ENCODE assay signal across 8 mouse cellular contexts in genomic region chr7:29232247-29233013, GRCm38 (mm10). TPM values are rescaled to one million over a fixed set of nuclear protein-coding genes. Genes with fewer than 3 reads are reported as not detected.
DNase-seq lines count a peak whose midpoint lies in the region; ATAC-seq and TF ChIP-seq lines count a peak whose summit lies in the region.

Gene Kcnk6, minus strand, starts transcription at chr7:29232515.

- H3K36me3 ChIP-seq in intestine, embryonic 14.5 days (ENCODE audit: control insufficient read depth, insufficient read depth, low read length): no peaks in the 10 kb centered on the region

- WGBS in intestine, embryonic 14.5 days: 1% methylated on average over 62 of the region's 62 CpGs
- WGBS in lung, adult 2 months: 1% methylated on average over 62 of the region's 62 CpGs
- WGBS in olfactory bulb, adult 2 months: 2% methylated on average over 62 of the region's 62 CpGs

- no peak for TF ChIP-seq CTCF in left cerebral cortex, adult 2 months (IDR thresholded peaks at IDR 0.05)
- TF ChIP-seq CTCF in lung, adult 2 months (IDR thresholded peaks at IDR 0.05; ENCODE audit: insufficient read depth, low read length): no peak
- no peak for TF ChIP-seq CTCF in olfactory bulb, adult 2 months (IDR thresholded peaks at IDR 0.05; ENCODE audit: insufficient read depth, low read depth, low read length)

- peak; percentile 65 for ATAC-seq in intestine, embryonic 14.5 days (replicated peaks; ENCODE audit: low FRiP score, low TSS enrichment, low read depth)

- H3K9ac ChIP-seq in intestine, embryonic 14.5 days (ENCODE audit: low read length): peak within 1 kb of the TSS; percentile 65

- no peaks in the 10 kb centered on the region for H3K4me1 ChIP-seq in intestine, embryonic 14.5 days (replicated peaks; ENCODE audit: control insufficient read depth, insufficient read depth, low read length)
- H3K4me1 ChIP-seq in lung, adult 2 months (ENCODE audit: control insufficient read depth, insufficient read depth, low read length): peaks cover 9% of the 10 kb centered on the region
- peaks cover 8% of the 10 kb centered on the region; the same call in 1 of the 2 replicates for H3K4me1 ChIP-seq in olfactory bulb, adult 2 months (ENCODE audit: control insufficient read depth, insufficient read depth, low read length)

- H3K9me3 ChIP-seq in intestine, embryonic 14.5 days (ENCODE audit: control insufficient read depth, low read length): no peaks in the 10 kb centered on the region

- H3K4me2 ChIP-seq in intestine, embryonic 14.5 days (ENCODE audit: low read length): peak within 1 kb of the TSS; percentile 95

- H3K27ac ChIP-seq in left cerebral cortex, adult 2 months: peak within 1 kb of the TSS; percentile 59
- H3K27ac ChIP-seq in intestine, embryonic 14.5 days (ENCODE audit: low read depth): no peak within 1 kb of the TSS
- H3K27ac ChIP-seq in olfactory bulb, adult 2 months (ENCODE audit: insufficient read depth, low read depth, low read length): no peak within 1 kb of the TSS

- peak within 1 kb of the TSS; percentile 63 for H3K4me3 ChIP-seq in left cerebral cortex, adult 2 months
- H3K4me3 ChIP-seq in intestine, embryonic 14.5 days (ENCODE audit: low read depth, low read length): peak within 1 kb of the TSS; percentile 52
- peak within 1 kb of the TSS; percentile 81 for H3K4me3 ChIP-seq in lung, adult 2 months (replicated peaks; ENCODE audit: extremely low read depth, low read depth, low read length)
- peak within 1 kb of the TSS; percentile 39 for H3K4me3 ChIP-seq in olfactory bulb, adult 2 months (ENCODE audit: insufficient read depth, low read depth, low read length)

- peak in 1 of 2 experiments; percentile 45 for DNase-seq in left cerebral cortex, adult 2 months (ENCODE audit: extremely low spot score in 1 of 2, low spot score in 2 of 2)
- no peak for DNase-seq in left cerebral cortex, adult 8-10 months (ENCODE audit: low spot score in 2 of 2)
- DNase-seq in adrenal gland, postnatal 36 days: peak; percentile 37 to 66
- peak; percentile 98 for DNase-seq in heart, adult 11 months
- no peak for DNase-seq in intestine, embryonic 14.5 days (ENCODE audit: low spot score)
- peak; percentile 69 for DNase-seq in lung, adult 2 months
- DNase-seq in embryo, embryonic 9.5 days (ENCODE audit: extremely low spot score): no peak

- intact Hi-C loops in left cerebral cortex, adult 2 months (cut with DNase I): no loop called here

- TF ChIP-seq POLR2A in lung, adult 2 months (IDR thresholded peaks at IDR 0.05; ENCODE audit: borderline replicate concordance, extremely low read depth, low read depth, low read length): 0 out of 2 replicates have a peak, but pooled peaks have one; percentile 35
- TF ChIP-seq POLR2A in olfactory bulb, adult 2 months (IDR thresholded peaks at IDR 0.05; ENCODE audit: insufficient read depth, low read depth, low read length): no peak

- peaks cover 18% of the 10 kb centered on the region for H3K27me3 ChIP-seq in intestine, embryonic 14.5 days (replicated peaks; ENCODE audit: control insufficient read depth, insufficient read depth, low read length)

RNA-seq across cellular contexts. Expression of gene Kcnk6, which starts in this region (rescaled TPM):
- total RNA-seq in left cerebral cortex, adult 2 months (2021): 1 to 10 TPM; 2.9 to 3.3 TPM
- 1 to 10 TPM; 2.6 to 5.0 (median 3.8) TPM for total RNA-seq in left cerebral cortex, adult 8-10 months (2022)
- total RNA-seq in adrenal gland, postnatal 36 days (2021): 1 to 10 TPM; 1.6 to 2.6 TPM
- polyA plus RNA-seq in intestine, embryonic 14.5 days (2014; fragmentation: Nextera tagmentation; extraction: Ambion mirVana): 0.65 and 0.86 TPM in 2 replicates
- 30.6 and 41.5 TPM in 2 replicates for polyA plus RNA-seq in lung, adult 2 months (2012; rRNA removed)
- not detected in 2 replicates for polyA plus RNA-seq in olfactory bulb, adult 2 months (2012; ENCODE audit: insufficient read depth, insufficient read length, low replicate concordance, missing spikeins)

Comparison
In these comparisons a context has a peak if more than half of its experiments do, and no peak if none do; other contexts are left out.
1. Peak in ATAC-seq, H3K4me3 ChIP-seq, H3K9ac ChIP-seq and H3K4me2 ChIP-seq in intestine, embryonic 14.5 days; RNA of the gene not detected or under 1 TPM.
2. DNase-seq: peak in adrenal gland, postnatal 36 days (2 of 2), heart, adult 11 months (single experiment) and lung, adult 2 months (single experiment); none in left cerebral cortex, adult 8-10 months (0 of 2), intestine, embryonic 14.5 days (single experiment) and embryo, embryonic 9.5 days (single experiment).
3. Peak in every context shown above with its lines, with median percentiles within 50 percentile points of each other: H3K4me3 ChIP-seq.